Comparison of ENCODE assay signal across 9 mouse cellular contexts in the genomic region with DNA sequence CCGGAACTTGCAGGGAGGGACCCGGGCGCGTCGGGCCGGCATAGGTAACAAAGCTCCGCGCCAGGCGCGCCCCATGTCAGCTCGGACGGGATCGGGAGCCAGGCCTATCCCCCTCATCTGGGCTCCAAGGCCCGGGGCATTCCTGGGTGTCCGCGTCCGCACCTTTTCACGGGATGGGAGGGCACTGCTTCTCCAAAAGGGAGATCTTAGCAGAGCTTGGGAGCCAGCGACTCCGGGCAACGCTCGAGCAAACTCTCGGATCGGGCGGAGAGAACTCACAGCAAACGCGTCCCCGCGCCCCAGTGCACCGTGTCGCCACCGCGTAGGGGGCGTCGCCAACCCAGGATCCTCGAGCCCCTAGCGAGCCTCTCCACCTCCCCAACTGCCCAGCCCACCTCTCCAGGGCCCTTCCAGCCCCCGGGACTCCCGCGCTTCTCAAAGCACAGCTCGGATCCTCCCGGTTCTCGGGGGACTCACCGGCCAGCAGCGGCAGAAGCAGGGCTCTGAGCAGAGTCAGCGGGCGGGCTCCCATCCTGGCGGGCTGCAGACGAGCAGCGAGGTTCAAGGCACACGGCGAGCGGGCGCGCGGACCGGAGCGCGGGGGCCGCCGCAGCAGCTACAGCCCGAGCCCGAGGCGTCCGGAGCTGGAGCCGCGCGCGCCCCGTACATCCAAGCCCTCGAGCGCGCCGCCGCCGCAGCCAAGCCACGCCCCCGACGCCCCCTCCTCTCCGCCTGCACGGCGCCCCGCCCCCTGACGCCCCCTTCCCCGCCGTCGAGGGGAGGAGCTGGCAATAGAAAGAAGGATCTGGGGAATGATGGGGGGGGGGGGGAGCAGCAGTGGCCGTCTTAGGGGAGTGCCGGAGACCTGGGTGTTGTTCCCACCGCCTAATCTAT. TPM values are rescaled to one million over a fixed set of nuclear protein-coding genes. Genes with fewer than 3 reads are reported as not detected.
DNase-seq lines count a peak whose midpoint lies in the region; ATAC-seq and TF ChIP-seq lines count a peak whose summit lies in the region.
"Had no signal": no experiment of that assay in that cellular context is flagged by ENCODE, and none has a peak within 500 bp of the region (broad histone marks: within the 10 kb centered on the region; RNA-seq: fewer than 3 reads in every experiment).

A gene (minus strand): TSS at position 714 of the 894 bp plus-strand sequence.

- peaks cover 16% of the 10 kb centered on the region for H3K36me3 ChIP-seq in forebrain, postnatal 0 days (ENCODE audit: insufficient read depth)
- H3K36me3 ChIP-seq in hindbrain, postnatal 0 days (ENCODE audit: insufficient read depth, low read length), result peaks cover 8% of the 10 kb centered on the region; the same call in 1 of the 2 replicates
- H3K36me3 ChIP-seq in liver, embryonic 13.5 days, result no peaks in the 10 kb centered on the region
- no peaks in the 10 kb centered on the region for H3K36me3 ChIP-seq in thymus, adult 2 months (ENCODE audit: control insufficient read depth, insufficient read depth, low read length)

- 1% methylated on average over 65 of the region's 90 CpGs for WGBS in forebrain, postnatal 0 days
- under 1% methylated on average over 79 of the region's 90 CpGs for WGBS in hindbrain, postnatal 0 days
- WGBS in liver, embryonic 13.5 days (ENCODE audit: insufficient replicate concordance), result under 1% methylated on average over 63 of the region's 90 CpGs
- under 1% methylated on average over 87 of the region's 90 CpGs for WGBS in thymus, adult 2 months

- TF ChIP-seq POLR2A in thymus, adult 2 months (IDR thresholded peaks at IDR 0.05; ENCODE audit: control insufficient read depth, extremely low read depth, insufficient read depth, low read length, poor library complexity), result no peak

- ATAC-seq in forebrain, postnatal 0 days, result peak; percentile 88
- ATAC-seq in hindbrain, postnatal 0 days, result peak; percentile 83
- ATAC-seq in liver, embryonic 13.5 days (ENCODE audit: low read depth), result peak; percentile 34; the same call in 1 of the 2 replicates

- H3K27me3 ChIP-seq in forebrain, postnatal 0 days (ENCODE audit: insufficient read depth, low read length), result no peaks in the 10 kb centered on the region
- no peaks in the 10 kb centered on the region for H3K27me3 ChIP-seq in hindbrain, postnatal 0 days (ENCODE audit: insufficient read depth, low read length)
- H3K27me3 ChIP-seq in liver, embryonic 13.5 days, result peaks cover 58% of the 10 kb centered on the region
- H3K27me3 ChIP-seq in thymus, adult 2 months (ENCODE audit: control insufficient read depth, insufficient read depth, low read length), result 0 out of 2 replicates have a peak, but pooled peaks cover 2% of the 10 kb centered on the region

- TF ChIP-seq CTCF in forebrain, postnatal 0 days (IDR thresholded peaks at IDR 0.05; ENCODE audit: low read depth), result no peak; the same call in 1 of the 2 replicates
- no peak for TF ChIP-seq CTCF in hindbrain, postnatal 0 days (IDR thresholded peaks at IDR 0.05; ENCODE audit: low read depth)
- TF ChIP-seq CTCF in thymus, adult 2 months (IDR thresholded peaks at IDR 0.05; ENCODE audit: borderline replicate concordance, control insufficient read depth, extremely low read depth, insufficient read depth, low read length, poor library complexity), result no peak

- peak within 1 kb of the TSS; percentile 85 for H3K27ac ChIP-seq in forebrain, postnatal 0 days (ENCODE audit: low read depth, low read length)
- H3K27ac ChIP-seq in hindbrain, postnatal 0 days, result peak within 1 kb of the TSS; percentile 87
- peak within 1 kb of the TSS; percentile 50; the same call in 1 of the 2 replicates for H3K27ac ChIP-seq in liver, embryonic 13.5 days
- no peak within 1 kb of the TSS for H3K27ac ChIP-seq in thymus, adult 2 months (ENCODE audit: control insufficient read depth, insufficient read depth, low read length)

- H3K4me2 ChIP-seq in forebrain, postnatal 0 days (ENCODE audit: low read depth), result peak within 1 kb of the TSS; percentile 78
- peak within 1 kb of the TSS; percentile 79 for H3K4me2 ChIP-seq in hindbrain, postnatal 0 days (ENCODE audit: low read depth, low read length)
- H3K4me2 ChIP-seq in liver, embryonic 13.5 days, result peak within 1 kb of the TSS; percentile 70

- H3K9me3 ChIP-seq in forebrain, postnatal 0 days (ENCODE audit: low read length), result no peaks in the 10 kb centered on the region
- H3K9me3 ChIP-seq in hindbrain, postnatal 0 days (ENCODE audit: low read length), result no peaks in the 10 kb centered on the region
- no peaks in the 10 kb centered on the region for H3K9me3 ChIP-seq in liver, embryonic 13.5 days (replicated peaks)

- H3K4me1 ChIP-seq in forebrain, postnatal 0 days (ENCODE audit: insufficient read depth), result peaks cover 15% of the 10 kb centered on the region
- H3K4me1 ChIP-seq in hindbrain, postnatal 0 days (ENCODE audit: insufficient read depth, low read length), result peaks cover 16% of the 10 kb centered on the region
- H3K4me1 ChIP-seq in liver, embryonic 13.5 days (replicated peaks), result peaks cover 32% of the 10 kb centered on the region
- peaks cover 19% of the 10 kb centered on the region for H3K4me1 ChIP-seq in thymus, adult 2 months (replicated peaks; ENCODE audit: control insufficient read depth, insufficient read depth, low read length)

- H3K4me3 ChIP-seq in forebrain, postnatal 0 days (ENCODE audit: low read depth, low read length), result peak within 1 kb of the TSS; percentile 97
- peak within 1 kb of the TSS; percentile 96 for H3K4me3 ChIP-seq in hindbrain, postnatal 0 days (ENCODE audit: low read length)
- H3K4me3 ChIP-seq in liver, embryonic 13.5 days (replicated peaks), result peak within 1 kb of the TSS; percentile 64
- H3K4me3 ChIP-seq in thymus, adult 2 months (ENCODE audit: control insufficient read depth, insufficient read depth, low read length), result peak within 1 kb of the TSS; percentile 95

- DNase-seq in heart, adult 18-20 months, result peak; percentile 42 to 58
- no peak for DNase-seq in heart, adult 8-10 months (ENCODE audit: low spot score)
- peak; percentile 56 for DNase-seq in cerebellum, adult 11-12 months
- DNase-seq in forebrain, postnatal 0 days, result peak; percentile 93
- peak; percentile 94 for DNase-seq in hindbrain, postnatal 0 days (ENCODE audit: low spot score)
- DNase-seq in liver, embryonic 13.5 days, result no peak
- DNase-seq in neural tube, embryonic 10.5 days (ENCODE audit: extremely low spot score, low spot score), result peak; percentile 96
- peak; percentile 66 for DNase-seq in thymus, adult 2 months

- H3K9ac ChIP-seq in forebrain, postnatal 0 days, result peak within 1 kb of the TSS; percentile 91
- H3K9ac ChIP-seq in hindbrain, postnatal 0 days (replicated peaks; ENCODE audit: low read length), result peak within 1 kb of the TSS; percentile 90
- peak within 1 kb of the TSS; percentile 70 for H3K9ac ChIP-seq in liver, embryonic 13.5 days

RNA-seq across cellular contexts. Expression of the gene that starts here (rescaled TPM):
- 1 to 10 TPM; 2.0 to 2.5 TPM for total RNA-seq in heart, adult 18-20 months (2021)
- 1 to 10 TPM; 1.8 to 3.5 (median 2.1) TPM for total RNA-seq in heart, adult 8-10 months (2022)
- total RNA-seq in forebrain, postnatal 0 days (2014; rRNA removed), result 42.4 and 56.6 TPM in 2 replicates
- polyA plus RNA-seq in forebrain, postnatal 0 days (2015; fragmentation: Nextera tagmentation; extraction: Ambion mirVana), result 18.9 and 19.7 TPM in 2 replicates
- 77.6 and 79.3 TPM in 2 replicates for total RNA-seq in hindbrain, postnatal 0 days (2014; rRNA removed)
- polyA plus RNA-seq in hindbrain, postnatal 0 days (2015; fragmentation: Nextera tagmentation; extraction: Ambion mirVana), result 24.5 and 25.1 TPM in 2 replicates
- 8.0 and 9.1 TPM in 2 replicates for polyA plus RNA-seq in liver, embryonic 13.5 days (2015; fragmentation: Nextera tagmentation; extraction: Ambion mirVana)
- 11.9 and 15.8 TPM in 2 replicates for polyA plus RNA-seq in thymus, adult 2 months (2012; rRNA removed)
- total RNA-seq: neutrophil, adult 5-6 weeks had no signal

Comparison
In these comparisons a context has a peak if more than half of its experiments do, and no peak if none do; other contexts are left out.
1. DNase-seq: peak in heart, adult 18-20 months (2 of 2), cerebellum, adult 11-12 months (single experiment), forebrain, postnatal 0 days (single experiment), hindbrain, postnatal 0 days (single experiment), neural tube, embryonic 10.5 days (single experiment) and thymus, adult 2 months (single experiment); none in heart, adult 8-10 months (single experiment) and liver, embryonic 13.5 days (single experiment).
2. ATAC-seq: peak in every context shown above with its lines; median percentile 88 in forebrain, postnatal 0 days; 83 in hindbrain, postnatal 0 days; 34 in liver, embryonic 13.5 days.
3. Peak in every context shown above with its lines, with median percentiles within 50 percentile points of each other: H3K4me2 ChIP-seq, H3K4me3 ChIP-seq and H3K9ac ChIP-seq.